Mouse (Mus musculus) retina, embryonic 14.5 days (tissue): ENCODE measurements around the gene Vkorc1l1.

ENCODE experiments used
- DNase-seq: peaks from one replicate; pipeline ENCODE4 v3.0.0-alpha.2; 2015; ENCODE audit warnings: low spot score

Gene Vkorc1l1

GRCm38 (mm10) chr5:129942073-129942939, 536 bp downstream of the Vkorc1l1 start:
- DNase-seq, result peak; percentile 41

DNA sequence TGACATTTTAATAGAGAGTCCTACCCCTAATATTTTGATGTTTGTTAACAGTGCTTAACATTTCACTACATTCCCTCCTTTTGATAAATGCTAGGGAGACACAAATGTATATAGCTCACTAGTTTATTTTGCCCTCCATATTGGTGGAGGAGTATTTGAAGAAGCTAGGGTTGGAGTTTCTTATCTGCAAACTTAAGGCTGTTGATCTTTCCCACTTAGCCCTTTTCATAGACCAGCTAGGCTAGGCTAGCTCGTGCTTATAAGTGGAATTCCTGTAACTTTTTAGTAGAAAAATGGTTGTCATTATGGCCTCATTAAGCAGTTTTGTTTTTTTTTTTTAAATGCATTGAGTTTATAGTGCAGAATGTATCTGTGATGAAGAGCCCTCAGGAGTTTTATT, 1.6 kb downstream of the Vkorc1l1 start:
- DNase-seq, result no peak

DNA sequence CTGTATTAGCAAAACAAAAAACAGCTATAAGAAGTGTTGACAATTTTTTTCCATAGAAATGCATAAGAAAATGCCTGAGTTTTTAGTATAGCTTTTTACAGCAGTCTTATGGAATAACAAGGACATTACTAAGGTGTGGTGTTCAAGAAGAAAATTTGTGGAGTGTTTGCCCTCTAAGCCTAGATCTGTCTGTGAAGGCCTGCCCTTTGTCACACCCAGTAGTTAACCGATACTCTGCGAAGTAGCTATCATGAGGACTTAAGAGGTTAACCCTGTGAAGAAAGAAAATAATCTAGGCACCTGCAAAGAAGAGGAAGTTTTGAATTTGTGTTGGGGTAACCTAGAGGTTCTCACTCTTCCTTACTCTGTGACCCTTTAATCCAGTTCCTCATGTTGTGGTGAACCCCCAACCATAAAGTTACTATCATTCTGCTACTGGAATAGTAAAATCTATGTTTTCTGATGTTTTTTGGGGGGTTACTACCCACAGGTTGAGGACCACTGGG, 5.8 kb downstream of the Vkorc1l1 start:
- no peak for DNase-seq

DNA sequence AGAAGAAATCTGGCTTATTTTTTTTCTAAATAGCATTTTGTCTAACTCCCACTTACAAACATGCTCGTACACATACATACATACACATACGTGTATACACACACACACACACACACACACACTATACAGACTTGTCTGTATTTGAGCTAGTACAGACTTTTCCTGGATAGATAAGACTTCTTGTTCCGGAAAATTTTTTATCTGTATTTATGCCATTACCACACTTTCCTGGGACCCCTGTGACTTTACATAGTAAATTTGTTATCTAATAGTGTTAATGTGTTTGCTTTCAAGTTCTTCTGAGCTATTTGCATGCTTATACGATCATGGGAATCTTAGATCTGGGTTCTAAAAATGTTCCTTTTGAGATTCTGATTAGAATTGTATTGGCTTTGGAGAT, 10.4 kb downstream of the Vkorc1l1 start:
- DNase-seq, result no peak

GRCm38 (mm10) chr5:129954473-129955254, 12.9 kb downstream of the Vkorc1l1 start:
- DNase-seq, result no peak

DNA sequence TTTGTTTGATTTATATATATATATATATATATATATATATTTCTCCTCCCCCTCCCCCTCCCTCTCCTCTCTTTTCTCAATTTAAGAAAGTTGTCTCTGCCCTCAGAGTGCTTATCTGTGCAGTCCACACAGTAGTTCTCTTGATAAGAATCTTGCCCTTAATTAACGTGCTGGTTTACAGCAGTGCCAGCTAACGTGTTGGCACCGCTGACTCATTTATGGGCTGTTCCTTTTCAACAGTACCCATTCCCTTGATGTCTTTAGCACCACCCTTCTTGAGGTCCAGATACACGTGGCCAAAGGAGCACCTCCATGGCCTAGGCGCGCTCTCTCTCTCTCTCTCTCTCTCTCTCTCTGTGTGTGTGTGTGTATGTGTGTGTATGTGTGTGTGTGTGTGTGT, 14.0 kb downstream of the Vkorc1l1 start:
- DNase-seq, result no peak

DNA sequence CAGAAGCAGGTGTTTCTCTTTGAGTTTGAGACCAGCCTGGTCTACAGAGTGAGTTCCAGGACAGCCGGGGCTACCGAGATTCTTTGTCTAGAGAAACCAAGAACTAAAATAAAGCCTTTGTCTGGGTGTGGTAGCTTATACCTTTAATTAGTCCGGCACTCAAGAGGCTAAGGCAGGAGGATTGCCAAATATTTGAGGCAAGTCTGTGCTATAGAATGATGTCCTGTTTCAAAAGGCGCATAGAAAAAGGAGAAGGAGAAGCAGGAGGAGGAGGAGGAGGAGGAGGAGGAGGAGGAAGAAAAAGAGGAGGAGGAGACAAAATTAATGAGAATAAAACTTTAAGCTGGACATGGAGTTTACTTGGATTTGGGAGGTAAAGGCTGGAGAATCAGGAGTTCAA, 21.5 kb downstream of the Vkorc1l1 start:
- DNase-seq, result no peak

- no peak for DNase-seq
Observed at GRCm38 (mm10) chr5:129966448-129966847, 24.7 kb downstream of the Vkorc1l1 start.

DNA sequence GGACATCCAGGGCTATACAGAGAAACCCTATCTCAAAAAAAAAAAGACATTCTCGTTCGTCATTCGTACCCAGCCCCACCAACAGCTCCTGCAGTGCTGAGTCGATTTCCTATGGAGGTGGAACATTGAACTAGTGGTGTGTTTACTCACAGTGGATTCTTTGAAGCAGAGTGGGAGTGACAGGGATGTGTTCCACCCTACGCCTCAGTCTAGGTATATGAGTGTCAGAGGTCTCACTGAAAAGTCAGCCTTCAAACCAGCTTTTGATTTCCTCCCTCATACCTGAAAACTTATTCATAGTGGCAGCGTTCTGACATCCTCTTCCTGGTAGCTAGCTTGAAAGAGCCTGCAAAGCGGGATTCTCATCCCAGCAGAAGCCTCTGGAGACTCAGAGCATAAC, 26.6 kb downstream of the Vkorc1l1 start:
- no peak for DNase-seq

DNA sequence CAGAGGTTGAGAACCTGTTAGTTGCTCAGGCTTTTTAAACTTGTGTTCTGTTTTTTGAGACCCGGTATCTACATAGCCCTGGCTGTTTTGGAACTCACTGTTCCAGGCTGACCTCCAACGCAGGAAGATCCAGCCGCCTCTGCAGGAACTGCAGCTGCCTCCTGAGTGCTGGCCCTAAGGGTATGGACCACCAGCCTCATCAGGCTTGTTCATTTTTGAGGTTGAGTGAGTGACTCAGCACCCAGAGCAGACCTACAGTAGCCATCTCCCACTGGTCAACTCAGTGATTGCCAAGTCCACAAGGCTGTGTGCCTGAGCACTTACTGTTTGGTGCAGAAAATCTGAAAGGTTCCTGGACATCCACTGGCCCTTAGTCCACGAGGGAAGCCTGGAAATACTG, 29.7 kb downstream of the Vkorc1l1 start:
- no peak for DNase-seq

DNA sequence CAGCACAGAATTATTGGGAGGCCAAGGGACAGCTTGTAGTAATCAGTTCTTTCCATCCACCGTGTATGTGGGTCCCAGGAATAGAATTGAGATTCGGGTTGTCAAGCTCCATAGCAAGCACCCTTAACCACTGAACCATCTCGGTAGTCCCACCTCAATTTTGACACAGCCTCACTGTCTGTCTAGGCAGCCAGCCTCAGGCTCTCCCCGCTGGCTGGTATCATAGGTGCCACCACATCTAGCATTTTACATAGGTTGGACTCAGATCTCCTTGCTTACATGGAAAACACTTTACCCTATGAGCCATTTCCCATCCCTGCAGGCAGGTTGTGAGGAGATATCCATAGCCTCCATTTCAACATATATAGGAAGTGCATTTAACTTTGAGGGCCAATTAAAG, 32.6 kb downstream of the Vkorc1l1 start:
- no peak for DNase-seq

DNA sequence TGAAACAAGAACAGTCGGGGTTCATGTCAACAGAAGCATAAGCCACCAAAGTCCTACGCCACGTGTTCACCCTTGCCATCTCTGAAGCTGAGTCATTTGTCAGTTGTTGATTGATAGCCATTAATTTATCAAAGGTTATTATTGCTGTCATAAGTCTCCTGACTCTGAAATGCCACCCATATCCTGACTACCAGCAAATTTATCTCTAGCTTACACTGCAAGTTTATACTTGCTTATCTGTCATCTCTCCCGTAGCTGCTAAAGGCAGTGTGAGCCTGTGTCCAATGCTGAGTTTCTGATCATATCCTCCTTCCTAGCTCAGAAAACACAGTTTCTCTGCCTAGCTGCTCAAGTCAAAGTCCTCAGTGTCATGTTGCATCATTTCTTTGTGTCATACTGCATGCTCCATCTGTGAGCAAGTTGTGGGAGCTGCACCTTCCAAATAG, 33.1 kb downstream of the Vkorc1l1 start:
- no peak for DNase-seq

GRCm38 (mm10) chr5:129977768-129978167, 36.0 kb downstream of the Vkorc1l1 start:
- no peak for DNase-seq

DNA sequence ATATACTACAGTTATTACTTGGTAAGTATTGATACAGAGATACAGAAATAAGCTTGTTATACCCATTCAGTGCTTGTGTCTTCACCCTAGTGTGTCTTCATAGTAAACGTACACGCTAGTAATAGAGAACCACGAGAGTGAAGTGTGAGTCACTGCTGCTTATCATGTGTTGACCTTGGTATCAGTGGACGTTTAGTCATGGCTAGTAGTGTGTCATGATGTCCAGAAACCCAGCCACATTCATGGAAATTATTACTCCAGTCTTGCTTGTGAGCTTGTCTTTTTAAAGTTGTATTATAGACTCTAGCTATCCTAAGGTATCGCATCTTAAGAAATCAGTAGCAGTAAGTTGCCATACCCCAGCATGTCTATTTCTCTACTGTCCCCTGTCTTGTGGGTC, 36.8 kb downstream of the Vkorc1l1 start:
- no peak for DNase-seq

DNA sequence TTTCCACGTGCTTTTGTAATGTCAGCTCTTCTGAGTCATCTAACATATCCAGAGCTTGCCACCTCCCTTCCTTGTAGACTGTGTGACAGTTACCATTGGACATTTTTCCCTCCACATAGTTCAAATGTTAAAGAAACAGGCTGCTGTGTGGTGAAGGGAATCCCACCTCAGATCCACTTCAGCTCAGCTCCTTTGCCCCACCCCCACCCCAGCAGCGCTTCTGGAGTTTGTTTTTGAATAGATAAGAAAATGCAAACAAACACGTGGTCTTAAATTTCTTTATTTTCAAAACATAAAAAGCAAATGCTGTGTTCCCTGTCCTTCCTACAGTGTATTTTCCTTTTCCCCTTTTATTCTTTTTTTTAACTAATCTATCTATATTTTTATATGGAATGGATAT, 38.4 kb downstream of the Vkorc1l1 start:
- no peak for DNase-seq

GRCm38 (mm10) chr5:129989376-129989775, 47.6 kb downstream of the Vkorc1l1 start:
- DNase-seq, result no peak

DNA sequence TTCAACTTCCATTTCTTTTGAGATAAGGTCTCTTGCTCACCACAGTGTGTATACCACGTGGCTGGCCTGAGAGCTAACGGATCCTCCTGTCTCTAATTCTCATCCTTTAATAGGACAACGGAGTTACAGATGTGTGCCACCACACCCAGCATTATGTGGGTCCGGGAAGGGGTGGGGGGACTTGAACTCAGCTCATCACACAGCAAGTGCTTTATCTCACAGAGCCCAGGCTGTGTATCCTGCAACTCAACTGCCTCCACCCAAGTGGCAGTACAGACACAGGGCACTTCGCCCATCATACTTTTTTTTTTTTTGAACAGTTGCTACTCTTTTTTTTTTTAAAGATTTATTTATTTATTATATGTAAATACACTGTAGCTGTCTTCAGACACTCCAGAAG, 50.1 kb downstream of the Vkorc1l1 start:
- DNase-seq, result no peak

- DNase-seq, result no peak
Observed at GRCm38 (mm10) chr5:129993374-129993773, 51.6 kb downstream of the Vkorc1l1 start.

DNA sequence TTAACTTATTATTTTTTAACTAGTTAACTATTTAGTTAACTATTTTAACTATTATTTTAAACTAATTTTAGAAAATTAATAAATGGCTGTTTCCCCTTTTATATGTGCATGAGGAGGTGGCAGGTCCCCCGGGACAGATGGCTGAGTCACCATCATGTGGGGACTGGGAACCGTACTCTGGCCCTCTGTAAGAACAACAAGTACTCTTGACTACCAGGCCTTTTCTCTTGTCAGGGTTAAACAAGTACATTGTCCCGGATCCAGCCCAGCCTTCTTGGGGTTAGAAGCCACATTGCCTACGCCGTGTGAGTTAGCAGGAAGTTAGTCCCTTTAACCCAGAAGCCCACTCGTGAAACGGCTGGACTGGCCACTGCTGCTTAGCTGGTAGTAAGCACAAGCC, 53.2 kb downstream of the Vkorc1l1 start:
- no peak for DNase-seq

DNA sequence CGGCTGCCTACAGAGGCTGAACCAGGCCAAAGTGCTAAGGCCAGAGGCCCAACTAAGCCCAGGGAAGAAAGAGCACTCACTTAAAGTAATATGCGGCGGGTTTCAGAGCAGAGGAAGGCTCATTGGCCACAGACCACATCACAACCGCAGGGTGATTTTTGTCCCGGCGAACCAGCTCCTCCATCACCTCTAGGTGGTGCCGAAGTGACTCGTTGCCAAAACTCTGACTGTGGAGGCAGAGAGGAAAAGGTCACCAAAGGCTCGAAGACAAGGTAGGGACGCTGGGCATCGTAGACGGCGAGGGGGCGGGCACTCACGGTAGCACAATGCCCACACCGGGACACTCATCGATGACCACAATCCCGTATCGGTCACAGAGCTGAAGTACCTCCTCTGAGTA, 55.9 kb downstream of the Vkorc1l1 start:
- no peak for DNase-seq

- DNase-seq, result peak; percentile 77
Observed at GRCm38 (mm10) chr5:129999097-129999496, 57.3 kb downstream of the Vkorc1l1 start.

- DNase-seq, result no peak
Observed at GRCm38 (mm10) chr5:130000735-130001134, 59.0 kb downstream of the Vkorc1l1 start.

DNA sequence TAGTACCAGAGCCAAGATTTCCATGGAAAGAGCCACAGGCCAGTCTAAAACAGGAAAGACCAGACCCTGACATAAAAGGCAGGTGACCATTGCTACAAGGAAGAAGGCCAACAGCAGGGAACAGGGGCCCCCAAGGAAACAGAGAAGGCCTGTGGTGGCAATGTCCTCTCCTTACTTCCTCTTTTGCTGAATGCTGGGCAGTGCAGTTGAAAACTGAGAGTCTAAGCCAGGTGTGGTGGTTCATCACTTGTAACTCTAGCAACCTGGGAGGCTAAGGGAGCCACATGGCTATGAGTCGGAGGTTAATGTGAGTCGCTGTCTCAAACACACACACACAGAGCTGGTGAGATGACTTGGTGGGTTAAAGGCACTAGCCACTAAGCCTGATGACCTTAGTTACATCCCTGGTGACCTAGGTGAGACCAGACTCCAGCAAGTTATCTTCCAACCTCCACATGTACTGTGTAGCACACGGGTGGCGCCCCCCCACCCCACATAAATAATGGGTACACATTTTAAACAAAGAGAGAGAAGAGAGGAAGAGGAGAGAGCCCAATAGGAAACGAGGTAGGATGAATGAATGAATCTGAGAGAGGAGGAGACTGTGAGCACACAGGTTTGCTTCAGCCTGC, 59.7 kb downstream of the Vkorc1l1 start:
- DNase-seq, result no peak
